Mouse (Mus musculus) gastrocnemius, adult 18-20 months (tissue): ENCODE data around the gene Brpf3. TPM values are rescaled to one million over a fixed set of nuclear protein-coding genes. Genes with fewer than 3 reads are reported as not detected.

ENCODE experiments used
- DNase-seq: peaks from one replicate; pipeline ENCODE4 v3.0.0; 2021; ENCODE audit warnings: low spot score
- total RNA-seq, 2 experiments: library from RNA; stranded (reverse); gene quantifications; 2 replicates each; pipeline ENCODE4 v1.2.3; 2021

Brpf3 gene
- total RNA-seq, 2 experiments from 2014 or later, result 15.2 to 15.6 TPM

DNA sequence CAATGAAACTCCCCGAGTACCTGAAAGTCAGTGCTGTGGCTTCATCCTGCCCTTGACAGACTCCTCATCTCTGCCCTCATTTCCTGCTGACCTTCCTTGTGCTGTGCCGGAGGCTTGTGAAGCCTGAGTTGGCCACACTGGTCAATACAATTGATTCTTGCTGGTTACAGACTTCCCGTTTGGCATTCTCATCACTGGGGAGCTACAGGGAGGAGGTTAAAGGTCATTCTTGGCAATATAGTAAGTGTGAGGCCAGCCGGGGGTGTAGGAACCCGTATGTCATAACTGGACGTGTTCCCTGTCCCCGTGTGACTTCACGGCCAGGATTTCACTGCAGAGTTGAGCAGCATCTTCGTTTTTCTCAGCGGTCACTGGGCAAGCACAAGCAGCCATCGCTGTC lies 70.9 kb downstream of the Brpf3 start:
- DNase-seq, result no peak

DNA sequence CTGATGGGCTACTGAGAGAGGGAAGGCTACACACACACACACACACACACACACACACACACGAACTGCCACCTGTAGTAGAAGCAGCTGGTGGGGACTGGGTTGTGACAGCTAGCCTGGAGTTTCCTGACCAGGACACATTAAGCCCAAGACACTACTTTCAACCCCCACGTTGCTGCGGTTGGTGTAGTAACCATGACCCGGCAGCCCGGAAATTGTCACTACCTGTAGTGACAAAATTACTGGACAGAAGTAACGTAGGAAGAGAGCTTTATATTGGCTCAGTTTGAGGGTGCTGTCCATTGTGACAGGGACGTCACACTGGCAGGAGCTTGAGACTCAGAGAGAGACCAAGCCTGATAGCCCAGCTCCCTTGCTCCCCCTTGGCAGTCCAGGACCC lies 71.4 kb downstream of the Brpf3 start:
- no peak for DNase-seq

- no peak for DNase-seq
Measured at GRCm38 (mm10) chr17:28874216-28874615, 73.3 kb downstream of the Brpf3 start.

DNA sequence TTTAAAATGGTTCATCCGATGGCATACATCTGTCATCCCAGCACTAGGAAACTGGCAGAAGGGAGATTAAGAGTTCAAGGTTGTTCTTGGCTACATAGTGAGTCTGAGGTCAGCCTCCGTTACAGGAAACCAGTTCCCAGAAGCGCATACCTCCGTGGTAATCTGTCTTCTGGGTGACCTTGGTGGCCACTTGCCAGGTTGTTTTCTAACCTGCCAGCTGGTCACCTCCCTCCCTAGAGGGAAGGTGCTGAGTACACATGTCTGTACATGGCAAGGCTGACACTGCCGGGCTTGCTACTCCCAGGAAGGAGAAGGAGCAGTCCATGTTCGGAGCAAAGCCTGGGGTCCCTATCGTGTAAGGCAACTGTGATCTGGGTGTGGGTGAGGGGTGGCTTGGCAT lies 73.9 kb downstream of the Brpf3 start:
- peak; percentile 67 for DNase-seq

GRCm38 (mm10) chr17:28875316-28875715 lies 74.4 kb downstream of the Brpf3 start:
- DNase-seq, result peak; percentile 38

- no peak for DNase-seq
Measured at GRCm38 (mm10) chr17:28876331-28876730, 75.4 kb downstream of the Brpf3 start.

- DNase-seq, result no peak
Measured at GRCm38 (mm10) chr17:28876821-28877220, 75.9 kb downstream of the Brpf3 start.

GRCm38 (mm10) chr17:28879931-28880391 lies 79.1 kb downstream of the Brpf3 start:
- DNase-seq, result peak; percentile 55

DNA sequence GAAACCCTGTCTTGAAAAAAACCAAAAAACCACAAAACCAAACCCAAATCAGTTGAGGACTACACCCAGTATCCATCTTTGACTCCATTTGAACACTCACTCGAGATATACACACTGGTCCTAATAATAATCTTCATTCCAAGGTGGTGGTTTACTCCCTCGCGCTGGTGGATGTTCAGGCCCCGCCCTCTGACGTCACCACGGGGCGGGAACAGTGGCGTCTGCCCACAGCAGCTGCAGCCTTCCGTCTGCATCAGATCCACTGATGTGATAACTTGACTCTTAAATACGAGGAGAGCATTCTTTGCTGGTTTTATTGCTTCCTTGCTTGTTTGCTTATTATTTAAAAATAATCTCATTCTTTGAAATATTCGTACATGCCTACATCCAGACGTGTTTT lies 81.4 kb downstream of the Brpf3 start:
- DNase-seq, result peak; percentile 61

- DNase-seq, result no peak
Measured at GRCm38 (mm10) chr17:28882810-28883209, 81.9 kb downstream of the Brpf3 start.

GRCm38 (mm10) chr17:28883941-28884516 lies 83.1 kb downstream of the Brpf3 start:
- no peak for DNase-seq

GRCm38 (mm10) chr17:28885231-28885630 lies 84.3 kb downstream of the Brpf3 start:
- no peak for DNase-seq

DNA sequence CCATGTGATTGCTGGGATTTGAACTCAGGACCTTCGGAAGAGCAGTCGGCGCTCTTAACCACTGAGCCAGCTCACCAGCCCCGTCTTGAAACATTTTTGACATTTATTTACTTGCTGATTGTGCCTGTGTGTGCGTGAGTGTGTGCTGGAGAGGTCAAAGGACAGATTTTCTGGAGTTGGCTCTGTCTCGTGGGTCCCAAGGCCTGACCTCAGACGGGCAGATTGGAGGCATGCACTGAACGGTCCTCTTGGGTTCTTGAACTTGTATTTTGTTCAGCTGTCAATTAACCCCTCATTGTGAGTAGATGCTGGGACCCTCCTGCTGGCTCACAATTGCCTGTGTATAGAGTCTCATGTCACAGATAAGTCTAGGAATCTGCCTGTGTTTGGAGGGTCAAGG lies 85.4 kb downstream of the Brpf3 start:
- DNase-seq, result no peak

Other genes with a start within 250 kb of the Brpf3 start
- not detected for gene Clps, start 240.3 kb upstream of the Brpf3 start, total RNA-seq
- not detected for gene Lhfpl5, start 225.4 kb upstream of the Brpf3 start, total RNA-seq
- gene Srpk1, start 178.4 kb upstream of the Brpf3 start, total RNA-seq, result 10 to 100 TPM; 26.7 to 30.4 TPM
- under 1 TPM; 0.17 to 0.18 TPM for gene Slc26a8, start 110.9 kb upstream of the Brpf3 start, total RNA-seq
- 10 to 100 TPM; 87.4 to 93.2 TPM for gene Mapk14, start 109.8 kb upstream of the Brpf3 start, total RNA-seq
- gene AC170998.1, start 75.0 kb upstream of the Brpf3 start, total RNA-seq, result under 1 TPM in 1 of 2 experiments, not detected in 1; 0.66 TPM
- gene Mapk13, start 31.8 kb upstream of the Brpf3 start, total RNA-seq, result under 1 TPM in 1 of 2 experiments, not detected in 1; 0.31 TPM
- under 1 TPM in 1 of 2 experiments, not detected in 1; 0.05 TPM for gene Pnpla1, start 57.3 kb downstream of the Brpf3 start, total RNA-seq
- not detected for gene 4930539E08Rik, start 114.2 kb downstream of the Brpf3 start, total RNA-seq
- not detected for gene Pxt1, start 142.8 kb downstream of the Brpf3 start, total RNA-seq
- gene Kctd20, start 150.9 kb downstream of the Brpf3 start, total RNA-seq, result 10 to 100 TPM; 37.1 to 42.1 TPM
- gene Stk38, start 206.9 kb downstream of the Brpf3 start, total RNA-seq, result 10 to 100 TPM; 20.2 to 22.4 TPM
- 10 to 100 TPM; 37.4 to 48.6 TPM for gene Srsf3, start 231.5 kb downstream of the Brpf3 start, total RNA-seq